Mouse (Mus musculus) kidney, postnatal 4 days (tissue): ENCODE measurements at regions not wholly inside any gene's neighbourhood (a gene's known extent, or its start where the extent isn't known, plus 50 kb on each side); places are given as distances from the start of the nearest gene placed in this dataset.

ENCODE experiments used
- DNase-seq, 2 experiments: peaks; one replicate each; pipeline ENCODE4 v3.0.0; 2021; ENCODE audit warnings: mixed read lengths in 2 of 2

DNA sequence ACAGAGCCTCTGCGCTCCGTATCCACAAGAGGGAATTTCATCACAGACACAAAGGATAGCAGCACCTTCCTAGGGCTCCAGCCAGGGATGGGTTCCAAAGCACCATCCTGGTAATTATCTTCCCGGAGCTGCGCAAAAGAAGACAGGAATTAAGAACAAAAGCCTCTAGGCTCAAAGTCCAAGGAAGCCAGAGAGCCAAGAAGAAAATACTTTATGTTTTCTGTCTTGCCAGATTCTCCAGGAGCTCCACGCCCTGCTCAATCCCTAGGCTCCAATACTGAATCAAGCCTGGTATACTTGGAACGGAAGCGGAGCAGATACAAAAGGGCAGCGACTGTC is 54.4 kb downstream of the Irf2bpl start:
- DNase-seq = no peak

DNA sequence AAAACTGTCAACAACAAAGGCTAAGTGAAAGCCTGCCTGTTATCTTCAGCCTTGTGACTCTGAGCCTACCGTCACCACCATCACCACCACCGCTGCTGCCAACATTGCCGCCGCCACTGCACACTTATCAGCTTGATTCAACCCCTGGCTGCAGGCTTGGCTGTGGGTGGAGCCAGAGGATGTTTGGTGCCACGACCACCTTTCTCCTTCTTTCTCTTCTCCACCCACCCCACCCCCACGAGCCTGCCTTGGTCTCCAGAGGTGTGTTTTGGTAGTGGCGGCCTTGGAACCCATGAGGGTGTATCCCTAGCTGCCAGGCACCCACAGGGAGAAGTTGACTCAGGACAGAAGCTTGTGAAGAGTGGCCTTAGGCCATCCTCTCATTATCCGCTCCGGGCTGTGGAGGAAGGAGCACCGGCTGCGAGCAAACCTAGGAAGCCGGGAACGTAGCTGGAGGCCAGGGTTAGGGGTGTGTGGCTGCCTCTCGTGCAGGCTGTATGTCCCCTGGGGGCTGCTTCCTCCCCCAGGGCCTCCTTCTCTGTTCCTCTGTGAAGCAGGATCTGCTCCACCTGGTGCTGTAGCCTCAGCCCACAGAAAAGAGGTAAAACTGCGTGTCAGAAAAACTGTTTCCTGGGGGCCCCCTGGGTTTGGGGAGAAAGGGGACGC is 54.9 kb downstream of the Irf2bpl start:
- no peak for DNase-seq

DNA sequence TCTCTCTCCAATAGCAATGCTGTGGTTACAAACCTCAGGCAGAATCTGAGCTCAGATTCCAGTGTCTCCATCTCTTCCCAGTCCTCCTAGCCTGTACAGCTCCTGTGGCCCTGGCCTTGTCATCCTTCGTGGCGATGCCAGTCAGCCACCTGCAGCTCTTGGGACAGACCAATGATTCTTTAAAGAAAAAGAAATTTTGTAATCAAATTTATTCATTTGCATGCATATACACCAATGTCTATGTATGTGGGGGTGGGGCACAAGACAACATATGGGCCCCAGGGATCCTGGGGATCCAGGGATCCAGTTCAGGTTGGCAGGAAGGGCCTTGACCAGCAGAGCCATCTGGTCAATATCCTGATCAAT is 57.4 kb downstream of the Irf2bpl start:
- no peak for DNase-seq

DNA sequence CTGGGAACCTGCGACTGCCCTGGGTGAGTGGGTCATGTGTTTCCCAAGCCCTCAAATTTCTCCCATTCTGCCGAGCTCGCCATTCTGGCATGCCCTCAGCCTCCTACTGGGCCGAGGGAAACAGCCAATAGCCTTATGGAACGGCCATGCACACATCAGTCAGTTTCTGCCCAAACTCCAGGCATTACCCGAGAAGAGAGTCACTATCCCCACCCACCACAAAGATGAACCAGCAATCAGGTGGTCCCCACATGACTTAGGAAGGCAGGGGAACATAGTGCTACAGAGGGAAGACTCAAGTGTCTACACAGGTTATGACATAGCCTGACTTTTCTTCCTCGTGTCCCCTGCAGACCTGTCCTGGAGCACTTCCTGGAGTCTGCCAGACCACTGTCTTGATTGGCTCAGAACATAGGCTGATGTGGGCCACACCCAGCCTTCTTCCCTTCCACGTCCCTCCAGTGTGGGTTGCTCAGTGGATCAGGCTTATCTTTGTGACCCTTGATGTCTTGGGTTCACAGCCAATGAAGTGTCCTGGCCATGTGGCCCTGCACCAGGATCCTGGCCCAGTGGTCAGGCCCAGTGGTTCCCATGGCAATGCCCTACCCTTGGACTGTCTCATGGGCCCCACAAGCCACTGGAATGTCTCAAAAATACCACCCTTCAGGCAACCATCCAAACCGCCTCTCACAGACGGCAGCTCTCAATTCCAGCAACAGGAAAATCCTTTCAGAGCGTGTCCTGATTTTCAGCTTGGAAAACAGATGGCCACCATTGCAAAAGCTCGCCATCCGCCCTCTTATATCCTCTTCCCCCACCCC is 58.0 kb downstream of the Irf2bpl start:
- no peak for DNase-seq

DNA sequence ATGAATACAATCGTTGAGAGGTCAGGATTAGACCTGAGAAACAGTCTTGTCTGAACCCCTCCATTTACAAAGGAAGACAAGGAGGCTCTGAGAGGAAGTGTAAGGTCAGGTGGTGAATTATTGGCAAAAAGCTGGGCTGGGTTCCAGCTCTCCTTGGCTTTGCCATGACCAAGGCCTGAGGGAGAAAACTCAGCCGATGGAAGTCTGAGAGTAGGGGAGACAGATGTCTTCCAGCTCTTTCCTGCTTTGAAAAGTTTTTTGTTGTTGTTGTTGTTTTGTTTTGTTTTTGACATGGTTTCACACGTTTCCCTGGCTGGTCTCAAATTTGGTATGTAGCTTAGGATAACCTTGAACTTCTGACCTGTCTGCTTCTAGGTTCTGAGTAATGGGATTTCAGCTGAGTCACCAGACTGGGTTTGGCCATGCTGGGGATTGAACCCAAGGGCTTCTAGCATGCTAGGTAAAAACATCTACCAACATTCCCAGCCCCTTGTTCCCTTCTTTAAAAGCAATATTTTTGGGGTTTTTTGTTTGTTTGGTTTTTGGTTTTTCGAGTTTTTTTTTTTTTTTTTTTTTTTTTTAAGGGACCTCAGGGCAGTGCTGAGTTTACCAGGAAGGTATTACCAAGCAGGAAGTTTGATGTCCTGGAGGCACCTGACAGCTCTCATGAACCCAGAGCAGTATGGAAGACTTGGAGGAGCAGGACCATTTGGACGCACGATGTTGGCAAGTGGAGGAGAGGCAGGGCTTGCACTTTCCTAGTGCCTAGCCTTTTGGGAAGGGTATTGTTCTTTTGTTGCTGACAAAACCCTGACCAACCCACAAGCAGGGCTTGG is 58.8 kb downstream of the Irf2bpl start:
- DNase-seq = peak; percentile 61 to 72

DNA sequence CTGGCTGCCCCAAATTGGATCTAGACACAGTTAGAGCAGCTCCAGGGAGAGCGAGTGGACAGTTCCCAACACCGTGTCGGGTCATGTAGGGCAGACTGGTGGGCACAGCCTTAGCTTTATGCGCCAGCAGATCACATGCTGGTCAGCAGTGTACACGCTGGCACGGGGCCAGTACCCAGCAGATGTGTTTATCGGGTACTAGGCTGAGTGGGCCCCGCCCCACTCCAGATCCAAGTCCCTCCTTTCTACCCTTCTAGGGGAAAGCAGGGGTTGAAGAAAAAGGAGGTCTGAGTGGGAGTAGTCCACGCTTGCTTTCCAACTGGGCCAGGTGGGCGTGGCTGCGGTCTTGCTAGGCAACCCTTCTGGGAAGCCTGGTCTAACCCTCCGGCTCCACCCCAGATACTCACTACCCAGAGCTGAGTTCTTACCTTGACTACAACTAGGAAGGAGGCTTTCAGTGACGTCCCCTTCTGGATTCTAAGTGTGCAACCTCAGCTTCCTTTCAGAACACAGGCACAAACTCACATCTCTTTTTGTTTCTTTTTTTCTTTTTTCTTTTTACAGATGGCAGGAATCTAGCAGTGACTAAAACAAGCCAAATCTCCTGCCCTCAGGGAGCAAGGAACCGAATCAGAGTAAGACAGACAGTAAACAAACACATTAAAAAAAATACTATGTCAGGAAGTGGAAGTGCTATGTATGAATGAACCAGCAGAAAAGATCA is 59.6 kb downstream of the Irf2bpl start:
- peak; percentile 93 to 96 for DNase-seq

DNA sequence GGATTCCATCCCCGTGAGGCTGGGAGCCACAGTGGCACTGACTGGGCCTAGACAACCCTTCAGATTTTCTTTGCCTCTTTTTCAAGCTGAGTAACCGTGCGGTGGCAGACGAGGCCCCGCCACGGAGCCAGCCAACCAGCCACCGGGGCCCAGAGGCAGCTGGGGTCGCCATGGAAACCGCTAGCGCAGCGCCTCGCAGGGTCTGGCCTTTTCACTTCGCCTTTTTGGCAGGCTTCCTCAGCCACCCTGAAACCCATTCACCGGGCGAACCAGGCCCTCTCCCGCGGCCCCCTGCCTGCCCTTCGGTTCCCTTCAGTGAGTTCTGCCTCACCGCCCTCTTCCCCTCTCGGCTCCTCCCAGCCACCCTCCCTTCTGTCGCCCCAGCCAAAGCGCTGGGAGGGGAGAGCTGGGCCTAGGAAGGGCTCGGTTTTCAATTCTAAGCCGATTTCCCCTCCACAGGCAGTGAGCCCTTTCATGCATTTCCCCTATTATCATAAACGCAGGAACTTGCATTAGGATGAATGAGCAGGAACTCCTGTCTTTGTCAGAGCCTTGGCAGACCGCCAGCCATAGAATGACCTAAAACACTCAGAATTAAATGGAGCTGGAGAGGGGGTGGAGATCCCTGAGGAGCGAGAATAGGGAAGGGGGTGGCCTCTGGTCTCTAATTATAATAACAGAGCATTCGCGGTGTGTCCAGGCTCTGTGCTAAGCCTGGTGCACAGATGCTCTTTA is 60.6 kb downstream of the Irf2bpl start:
- peak; percentile 93 to 96 for DNase-seq

DNA sequence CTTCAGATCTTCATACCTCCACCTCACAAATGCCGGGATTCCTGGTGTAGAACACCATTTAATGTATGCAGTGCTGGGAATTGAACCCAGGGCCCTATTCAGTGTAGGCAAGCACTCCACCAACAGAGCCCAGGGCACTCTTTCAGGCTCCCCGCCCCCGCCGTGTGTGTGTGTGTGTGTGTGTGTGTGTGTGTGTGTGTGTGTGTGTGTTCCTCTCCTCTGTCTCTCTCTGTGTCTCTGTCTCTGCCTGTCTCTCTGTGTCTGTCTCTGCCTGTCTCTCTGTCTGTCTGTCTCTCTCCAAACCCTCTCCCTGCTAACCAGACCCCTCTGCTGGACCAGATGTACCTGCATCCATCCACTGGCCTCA is 61.1 kb downstream of the Irf2bpl start:
- no peak for DNase-seq

DNA sequence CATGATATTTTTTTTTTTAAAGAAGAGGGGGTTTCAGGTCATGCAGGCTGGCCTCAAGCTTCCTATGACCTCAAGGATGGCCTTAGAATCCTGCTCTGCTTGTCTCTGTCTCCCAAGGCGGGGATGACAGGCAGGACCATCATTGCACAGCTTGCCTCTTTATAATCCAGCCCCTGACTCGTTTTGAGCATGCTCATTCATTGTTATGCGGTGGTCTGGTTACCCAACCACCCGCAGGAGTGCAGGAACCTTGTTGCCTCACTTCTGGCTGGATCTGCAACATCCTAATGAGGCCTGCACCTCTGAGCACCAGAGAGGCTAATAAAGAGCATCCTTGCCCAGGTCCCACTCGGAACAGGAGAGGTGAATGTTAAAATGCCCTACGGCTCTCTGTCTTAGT is 63.4 kb downstream of the Irf2bpl start:
- no peak for DNase-seq

DNA sequence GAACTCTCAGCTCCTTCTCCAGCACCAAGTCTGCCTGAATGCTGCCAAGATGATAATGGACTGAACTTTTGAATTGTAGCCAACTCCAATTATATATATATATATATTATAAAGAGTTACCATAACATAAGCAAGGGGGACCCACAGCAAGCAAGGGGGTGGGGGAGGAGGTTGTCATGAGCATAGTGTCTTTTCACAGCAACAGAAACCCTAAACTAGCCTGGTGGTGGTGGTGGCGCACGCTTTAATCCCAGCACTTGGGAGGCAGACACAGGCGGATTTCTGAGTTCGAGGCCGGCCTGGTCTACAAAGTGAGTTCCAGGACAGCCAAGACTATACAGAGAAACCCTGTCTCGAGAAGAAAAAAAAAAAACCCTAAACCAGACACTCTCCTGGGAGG is 65.0 kb downstream of the Irf2bpl start:
- DNase-seq = no peak

DNA sequence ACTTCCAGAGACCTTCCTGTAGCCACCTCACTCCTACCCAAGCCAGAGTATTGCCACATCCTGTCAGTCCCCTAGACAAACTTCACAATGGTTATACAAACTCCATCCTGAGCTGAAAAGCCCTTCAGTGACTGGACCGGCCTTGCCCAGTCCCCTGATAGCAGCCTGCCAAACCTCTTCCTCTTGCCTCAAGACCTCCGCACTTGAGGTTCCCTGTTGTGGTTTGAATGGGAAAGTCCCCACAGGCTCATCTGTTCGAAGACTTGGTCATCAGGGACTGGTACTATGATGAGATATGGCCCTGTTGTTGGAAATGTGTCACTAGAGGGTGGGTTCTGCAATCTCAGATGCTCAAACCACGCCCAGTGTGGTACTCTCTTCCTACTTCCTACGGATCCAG is 65.4 kb downstream of the Irf2bpl start:
- no peak for DNase-seq

DNA sequence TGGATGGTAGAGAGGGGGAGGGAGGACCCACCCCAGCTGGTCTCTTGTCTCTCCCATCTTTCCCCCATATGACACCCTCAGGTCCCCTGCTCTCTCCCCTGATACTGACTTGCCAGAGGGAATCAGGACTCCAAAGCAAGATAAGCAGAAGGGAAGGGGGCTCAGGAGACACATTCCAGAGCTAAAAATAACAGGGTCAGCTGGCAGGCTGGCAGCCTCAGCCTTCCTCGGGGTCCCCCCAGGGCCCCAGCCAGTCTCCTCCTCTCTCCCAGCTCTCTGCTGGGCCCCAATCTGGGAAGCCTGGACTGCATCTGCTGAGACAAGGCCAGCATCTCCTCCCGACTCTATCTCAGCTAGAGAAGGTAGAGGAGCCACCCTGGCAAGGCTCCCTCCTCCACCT is 66.4 kb downstream of the Irf2bpl start:
- no peak for DNase-seq

DNA sequence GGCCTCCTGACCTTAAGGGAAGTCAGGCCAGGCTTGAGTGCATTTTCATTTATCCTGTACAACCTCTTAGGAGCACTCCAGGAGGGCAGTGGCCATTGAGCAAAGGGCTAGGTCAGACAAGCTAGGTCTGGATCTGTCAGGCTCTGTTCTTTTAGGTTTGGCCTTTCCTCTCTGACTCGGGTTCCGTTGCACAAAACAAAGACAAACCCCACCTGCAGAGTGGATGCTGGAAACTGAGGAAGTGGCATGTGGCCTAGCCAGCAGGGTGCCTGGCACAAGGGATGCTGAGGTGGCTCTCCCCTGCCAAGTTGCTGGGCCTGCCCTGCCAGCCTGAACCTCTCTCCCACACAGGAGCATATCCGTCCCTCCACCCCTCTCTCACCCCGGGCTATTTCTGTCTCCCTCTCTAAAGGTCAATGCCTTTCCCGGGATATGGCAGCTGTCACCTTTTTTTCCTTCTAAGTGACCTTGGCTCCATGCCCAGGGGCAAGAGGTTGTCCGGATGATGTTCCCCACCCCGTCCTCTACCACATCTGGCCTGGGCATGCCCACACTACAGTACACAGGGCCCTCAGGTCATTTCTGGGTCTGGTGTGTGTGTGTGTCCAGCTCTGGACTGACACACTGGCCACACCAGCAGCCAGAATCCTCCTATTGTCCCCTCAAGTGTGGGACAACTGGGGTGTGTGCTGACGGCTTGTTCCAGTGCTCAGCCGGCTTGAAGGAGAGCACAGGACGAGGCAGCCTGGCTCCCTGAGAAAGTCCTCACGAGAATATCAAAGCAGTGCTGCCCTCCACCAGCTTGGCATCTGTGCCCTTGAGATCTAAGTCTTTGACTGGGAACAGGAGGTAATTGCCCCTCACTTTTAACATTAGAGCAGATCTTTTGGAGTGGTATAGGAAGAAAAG is 67.6 kb downstream of the Irf2bpl start:
- DNase-seq = peak; percentile 68 to 77

DNA sequence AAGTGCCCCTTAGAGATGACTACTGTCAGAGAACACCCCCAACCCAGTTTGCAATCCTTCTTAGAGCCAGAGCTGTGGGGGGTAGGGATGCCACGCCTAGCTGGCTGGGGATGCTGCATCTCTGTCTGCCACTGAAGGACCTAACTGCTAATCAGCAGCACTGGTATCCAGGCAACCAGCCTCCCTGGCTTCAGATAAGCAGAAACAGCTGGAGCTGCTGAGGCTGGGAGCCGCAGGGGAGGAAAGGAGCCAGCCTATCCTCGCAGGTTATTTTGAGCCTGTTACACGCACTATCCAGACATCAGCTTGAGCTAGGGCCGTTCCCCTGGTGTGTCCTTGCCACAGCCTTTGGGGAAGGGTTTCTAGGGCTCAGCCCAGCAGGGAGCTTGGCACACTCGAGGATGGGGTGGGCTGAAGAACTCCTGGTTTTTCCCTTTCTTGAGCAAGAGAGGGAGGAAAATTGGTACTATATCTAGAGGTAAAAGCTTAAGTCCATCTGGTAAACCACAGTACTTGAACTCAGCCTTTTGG is 68.4 kb downstream of the Irf2bpl start:
- peak; percentile 45 to 61 for DNase-seq

DNA sequence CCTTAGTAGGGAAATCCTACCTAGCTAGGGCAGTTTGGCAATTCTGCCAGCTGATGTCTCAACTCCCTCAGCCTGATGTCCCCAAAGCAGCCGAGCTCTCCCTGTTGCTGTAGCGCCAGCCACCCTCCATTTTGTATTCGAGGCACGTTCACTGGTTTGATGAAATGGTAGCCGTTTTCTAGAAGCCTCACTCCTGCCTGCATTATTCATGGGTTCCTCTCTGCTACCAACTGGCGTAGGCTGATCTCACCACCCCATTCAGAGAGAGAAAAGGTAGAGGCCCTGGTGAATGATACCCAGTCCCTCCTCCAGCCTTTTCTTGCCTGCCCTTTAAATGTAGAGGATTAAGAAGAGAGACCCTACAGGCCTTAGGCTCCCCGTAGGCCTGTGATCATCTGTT is 69.9 kb downstream of the Irf2bpl start:
- no peak for DNase-seq
